Mouse (Mus musculus): ENCODE data around the gene Mog. TPM values are rescaled to one million over a fixed set of nuclear protein-coding genes. Genes with fewer than 3 reads are reported as not detected.

Gene Mog
- polyA plus RNA-seq (2012; rRNA removed) (not detected in 2 replicates), polyA plus RNA-seq (2014; fragmentation: Nextera tagmentation; extraction: Ambion mirVana) (not detected in 2 replicates)

- no peaks in the 10 kb centered on the region for H3K4me1 ChIP-seq (replicated peaks; ENCODE audit: control insufficient read depth in 2 of 2, insufficient read depth in 2 of 2, low read length in 1 of 2)
These were observed at the start of gene Mog for GRCm38 (mm10) chr17:37022628-37023576. Gene Mog (minus strand): TSS chr17:37023398.

GRCm38 (mm10) chr17:37072730-37073276 lies 49.6 kb upstream of the Mog start:
- Histone ChIP-seq H3K9me3 (ENCODE audit: control insufficient read depth, low read length) (no peaks in the 10 kb centered on the region), H3K27ac (no peak overlapping the region), H3K4me1 (replicated peaks; ENCODE audit: control insufficient read depth in 2 of 2, insufficient read depth in 2 of 2, low read length in 1 of 2) (no peaks in the 10 kb centered on the region), H3K27me3 (ENCODE audit: control insufficient read depth, insufficient read depth, low read length) (no peaks in the 10 kb centered on the region), H3K4me2 (ENCODE audit: low read depth) (no peak overlapping the region), H3K9ac (replicated peaks) (no peak overlapping the region), H3K36me3 (replicated peaks; ENCODE audit: control insufficient read depth, insufficient read depth, low read depth) (no peaks in the 10 kb centered on the region), H3K4me3 (ENCODE audit: insufficient read depth in 1 of 2, low read depth in 2 of 2, low read length in 2 of 2) (no peak overlapping the region)
- no peak for DNase-seq (ENCODE audit: low read depth in 3 of 3, low spot score in 3 of 3)
- WGBS (ENCODE audit: insufficient replicate concordance) = 59% methylated on average over 11 of the region's 11 CpGs
- TF ChIP-seq CTCF (IDR thresholded peaks at IDR 0.05; ENCODE audit: low read depth) = no peak
- no peak for TF ChIP-seq EP300 (IDR thresholded peaks at IDR 0.05; ENCODE audit: low read depth)
- no peak for ATAC-seq (ENCODE audit: insufficient read depth)

More at GRCm38 (mm10) chr17:37022628-37023576, at the start of gene Mog:
- Histone ChIP-seq H3K27ac (no peak within 1 kb of the TSS), H3K4me2 (ENCODE audit: low read depth) (no peak within 1 kb of the TSS), H3K9ac (replicated peaks) (no peak within 1 kb of the TSS), H3K9me3 (ENCODE audit: control insufficient read depth, low read length) (no peaks in the 10 kb centered on the region), H3K27me3 (ENCODE audit: control insufficient read depth, insufficient read depth, low read length) (no peaks in the 10 kb centered on the region), H3K4me3 (ENCODE audit: insufficient read depth in 1 of 2, low read depth in 2 of 2, low read length in 2 of 2) (no peak within 1 kb of the TSS), H3K36me3 (replicated peaks; ENCODE audit: control insufficient read depth, insufficient read depth, low read depth) (no peaks in the 10 kb centered on the region)
- 50% methylated on average over 9 of the region's 9 CpGs for WGBS (ENCODE audit: insufficient replicate concordance)
- DNase-seq (ENCODE audit: low read depth in 3 of 3, low spot score in 3 of 3) (no peak), ATAC-seq (ENCODE audit: insufficient read depth) (no peak)
- no peak for TF ChIP-seq EP300 (IDR thresholded peaks at IDR 0.05; ENCODE audit: low read depth)
- TF ChIP-seq CTCF (IDR thresholded peaks at IDR 0.05; ENCODE audit: low read depth) = no peak

GRCm38 (mm10) chr17:37072080-37072729 lies 49.0 kb upstream of the Mog start:
- Histone ChIP-seq H3K4me3 (ENCODE audit: insufficient read depth in 1 of 2, low read depth in 2 of 2, low read length in 2 of 2) (no peak overlapping the region), H3K9me3 (ENCODE audit: control insufficient read depth, low read length) (no peaks in the 10 kb centered on the region), H3K9ac (replicated peaks) (no peak overlapping the region), H3K4me1 (replicated peaks; ENCODE audit: control insufficient read depth in 2 of 2, insufficient read depth in 2 of 2, low read length in 1 of 2) (no peaks in the 10 kb centered on the region), H3K27me3 (ENCODE audit: control insufficient read depth, insufficient read depth, low read length) (no peaks in the 10 kb centered on the region), H3K4me2 (ENCODE audit: low read depth) (no peak overlapping the region), H3K36me3 (replicated peaks; ENCODE audit: control insufficient read depth, insufficient read depth, low read depth) (no peaks in the 10 kb centered on the region), H3K27ac (no peak overlapping the region)
- no peak for ATAC-seq (ENCODE audit: insufficient read depth)
- DNase-seq (ENCODE audit: low read depth in 3 of 3, low spot score in 3 of 3) = no peak
- 63% methylated on average over 12 of the region's 12 CpGs for WGBS (ENCODE audit: insufficient replicate concordance)
- TF ChIP-seq CTCF (IDR thresholded peaks at IDR 0.05; ENCODE audit: low read depth) = no peak
- no peak for TF ChIP-seq EP300 (IDR thresholded peaks at IDR 0.05; ENCODE audit: low read depth)

GRCm38 (mm10) chr17:37070121-37070520 lies 46.9 kb upstream of the Mog start:
- Histone ChIP-seq H3K36me3 (replicated peaks; ENCODE audit: control insufficient read depth, insufficient read depth, low read depth) (no peaks in the 10 kb centered on the region), H3K4me2 (ENCODE audit: low read depth) (no peak overlapping the region), H3K4me3 (ENCODE audit: insufficient read depth in 1 of 2, low read depth in 2 of 2, low read length in 2 of 2) (no peak overlapping the region), H3K4me1 (replicated peaks; ENCODE audit: control insufficient read depth in 2 of 2, insufficient read depth in 2 of 2, low read length in 1 of 2) (no peaks in the 10 kb centered on the region), H3K9ac (replicated peaks) (no peak overlapping the region), H3K27me3 (ENCODE audit: control insufficient read depth, insufficient read depth, low read length) (no peaks in the 10 kb centered on the region), H3K27ac (no peak overlapping the region), H3K9me3 (ENCODE audit: control insufficient read depth, low read length) (no peaks in the 10 kb centered on the region)
- DNase-seq (ENCODE audit: low read depth in 3 of 3, low spot score in 3 of 3) (no peak), ATAC-seq (ENCODE audit: insufficient read depth) (no peak)
- TF ChIP-seq EP300 (IDR thresholded peaks at IDR 0.05; ENCODE audit: low read depth) = no peak
- no peak for TF ChIP-seq CTCF (IDR thresholded peaks at IDR 0.05; ENCODE audit: low read depth)
- WGBS (ENCODE audit: insufficient replicate concordance) = 58% methylated on average over 8 of the region's 8 CpGs

GRCm38 (mm10) chr17:37067861-37068260 lies 44.7 kb upstream of the Mog start:
- WGBS (ENCODE audit: insufficient replicate concordance) = 52% methylated on average over 1 of the region's 1 CpGs
- Histone ChIP-seq H3K9ac (replicated peaks) (no peak overlapping the region), H3K4me1 (replicated peaks; ENCODE audit: control insufficient read depth in 2 of 2, insufficient read depth in 2 of 2, low read length in 1 of 2) (no peaks in the 10 kb centered on the region), H3K9me3 (ENCODE audit: control insufficient read depth, low read length) (no peaks in the 10 kb centered on the region), H3K4me2 (ENCODE audit: low read depth) (no peak overlapping the region), H3K36me3 (replicated peaks; ENCODE audit: control insufficient read depth, insufficient read depth, low read depth) (no peaks in the 10 kb centered on the region), H3K27me3 (ENCODE audit: control insufficient read depth, insufficient read depth, low read length) (no peaks in the 10 kb centered on the region), H3K27ac (no peak overlapping the region), H3K4me3 (ENCODE audit: insufficient read depth in 1 of 2, low read depth in 2 of 2, low read length in 2 of 2) (no peak overlapping the region)
- TF ChIP-seq EP300 (IDR thresholded peaks at IDR 0.05; ENCODE audit: low read depth) = no peak
- no peak for TF ChIP-seq CTCF (IDR thresholded peaks at IDR 0.05; ENCODE audit: low read depth)
- ATAC-seq (ENCODE audit: insufficient read depth) = no peak
- DNase-seq (ENCODE audit: low read depth in 3 of 3, low spot score in 3 of 3) = no peak

All from liver, embryonic 14.5 days (tissue).